Mouse (Mus musculus) urinary bladder, postnatal 14 days (tissue): ENCODE data around the gene Myo1c.
"Not testable (repeated sequence)": the region's sequence is repeated elsewhere in the genome, so short reads cannot be mapped to it uniquely, and the experiment has no call there.

Experiments used
- DNase-seq: peaks from one replicate; pipeline ENCODE4 v3.0.0; 2021; ENCODE audit warnings: low spot score

The Myo1c gene

DNA sequence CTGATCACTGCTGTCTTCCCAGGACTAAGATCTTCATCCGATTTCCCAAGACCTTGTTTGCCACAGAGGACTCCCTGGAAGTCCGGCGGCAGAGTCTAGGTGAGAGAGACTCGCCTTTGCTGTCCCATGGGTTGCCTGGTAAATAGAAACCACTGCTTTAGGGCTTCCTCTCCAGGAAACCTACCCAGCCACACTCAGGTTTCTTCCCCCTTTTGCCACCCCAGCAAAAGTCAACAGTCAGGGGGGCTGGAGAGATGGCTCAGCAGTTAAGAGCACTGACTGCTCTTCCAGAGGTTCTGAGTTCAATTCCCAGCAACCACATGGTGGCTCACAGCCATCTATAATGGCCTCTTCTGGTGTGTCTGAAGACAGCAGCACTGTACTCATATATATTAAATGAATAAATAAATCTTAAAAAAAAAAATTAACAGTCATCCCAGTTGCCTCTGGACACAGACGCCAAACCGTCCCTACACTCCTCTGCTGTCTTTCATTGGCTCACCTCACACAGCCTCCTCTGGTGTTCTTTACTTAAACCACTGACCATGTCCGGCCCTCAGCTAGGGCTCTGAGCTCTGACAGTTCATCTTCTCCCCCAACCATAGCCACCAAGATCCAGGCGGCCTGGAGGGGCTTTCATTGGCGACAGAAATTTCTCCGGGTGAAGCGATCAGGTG is 19.0 kb downstream of the Myo1c start:
- no peak for DNase-seq

DNA sequence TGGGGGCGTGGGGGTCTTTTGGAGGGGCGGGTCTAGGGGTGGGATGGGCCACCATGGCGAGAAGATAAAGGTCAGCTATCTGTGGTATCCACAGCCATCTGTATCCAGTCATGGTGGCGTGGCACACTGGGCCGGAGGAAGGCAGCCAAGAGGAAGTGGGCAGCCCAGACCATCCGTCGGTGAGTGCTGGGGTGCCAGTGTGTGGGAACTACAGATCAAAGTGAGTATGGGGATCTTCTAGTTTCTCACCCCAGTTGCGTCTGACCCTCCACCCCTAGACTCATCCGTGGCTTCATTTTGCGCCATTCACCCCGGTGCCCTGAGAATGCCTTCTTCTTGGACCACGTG is 19.5 kb downstream of the Myo1c start:
- no peak for DNase-seq

DNA sequence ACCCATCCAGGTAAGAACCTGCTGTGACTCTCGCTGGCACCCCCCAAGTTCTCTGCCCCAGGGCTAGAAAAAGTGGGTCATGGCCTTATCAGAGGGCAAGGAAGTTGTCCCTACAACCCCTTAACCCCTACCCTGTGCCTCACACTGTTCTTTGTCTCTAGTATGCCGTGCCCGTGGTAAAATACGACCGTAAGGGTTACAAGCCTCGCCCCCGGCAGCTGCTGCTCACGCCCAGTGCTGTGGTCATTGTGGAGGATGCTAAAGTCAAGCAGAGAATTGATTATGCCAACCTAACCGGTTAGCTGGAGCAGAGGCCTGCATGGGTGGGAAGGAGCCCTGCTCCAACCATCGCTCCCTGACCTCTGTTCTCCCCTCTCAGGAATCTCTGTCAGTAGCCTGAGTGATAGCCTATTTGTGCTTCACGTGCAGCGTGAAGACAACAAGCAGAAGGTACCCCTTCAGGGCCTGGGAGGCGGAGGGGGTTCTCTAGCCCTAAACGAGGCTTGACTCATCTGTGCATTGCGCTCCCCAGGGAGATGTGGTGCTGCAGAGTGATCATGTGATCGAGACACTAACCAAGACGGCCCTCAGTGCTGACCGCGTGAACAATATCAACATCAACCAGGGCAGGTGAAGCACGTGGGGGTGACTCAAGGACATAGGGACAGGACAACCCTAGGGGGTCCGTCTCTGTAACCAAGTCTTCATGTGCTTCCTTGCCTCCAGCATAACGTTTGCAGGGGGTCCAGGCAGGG is 21.3 kb downstream of the Myo1c start:
- no peak for DNase-seq

DNA sequence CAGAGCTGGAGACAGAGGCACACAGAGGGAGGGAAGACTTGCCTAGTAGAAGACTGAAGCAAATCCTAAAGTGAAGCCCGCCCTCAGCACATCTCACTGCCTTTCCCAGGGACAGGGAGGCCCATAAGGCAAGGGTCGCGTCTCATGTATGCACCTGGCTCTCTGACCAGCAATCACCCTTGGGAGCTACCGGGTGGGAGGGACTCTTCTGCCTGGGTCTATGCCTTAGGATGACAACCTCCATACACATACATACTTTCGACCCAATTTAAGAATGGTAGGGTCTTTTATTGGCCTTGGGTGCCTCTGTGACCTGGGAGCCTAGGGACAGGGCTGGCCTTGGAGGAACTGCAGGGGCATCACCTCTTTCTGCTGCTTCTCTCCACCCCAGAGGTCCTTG is 23.1 kb downstream of the Myo1c start:
- DNase-seq, result no peak

GRCm38 (mm10) chr11:75674875-75675274 is 24.6 kb downstream of the Myo1c start:
- DNase-seq, result no peak

GRCm38 (mm10) chr11:75677881-75678746 is 27.8 kb downstream of the Myo1c start:
- no peak for DNase-seq

- peak; percentile 99 for DNase-seq
Measured at GRCm38 (mm10) chr11:75678747-75679438, 28.6 kb downstream of the Myo1c start, which contains the start of gene Crk. Gene Crk (plus strand): TSS chr11:75679259.

DNA sequence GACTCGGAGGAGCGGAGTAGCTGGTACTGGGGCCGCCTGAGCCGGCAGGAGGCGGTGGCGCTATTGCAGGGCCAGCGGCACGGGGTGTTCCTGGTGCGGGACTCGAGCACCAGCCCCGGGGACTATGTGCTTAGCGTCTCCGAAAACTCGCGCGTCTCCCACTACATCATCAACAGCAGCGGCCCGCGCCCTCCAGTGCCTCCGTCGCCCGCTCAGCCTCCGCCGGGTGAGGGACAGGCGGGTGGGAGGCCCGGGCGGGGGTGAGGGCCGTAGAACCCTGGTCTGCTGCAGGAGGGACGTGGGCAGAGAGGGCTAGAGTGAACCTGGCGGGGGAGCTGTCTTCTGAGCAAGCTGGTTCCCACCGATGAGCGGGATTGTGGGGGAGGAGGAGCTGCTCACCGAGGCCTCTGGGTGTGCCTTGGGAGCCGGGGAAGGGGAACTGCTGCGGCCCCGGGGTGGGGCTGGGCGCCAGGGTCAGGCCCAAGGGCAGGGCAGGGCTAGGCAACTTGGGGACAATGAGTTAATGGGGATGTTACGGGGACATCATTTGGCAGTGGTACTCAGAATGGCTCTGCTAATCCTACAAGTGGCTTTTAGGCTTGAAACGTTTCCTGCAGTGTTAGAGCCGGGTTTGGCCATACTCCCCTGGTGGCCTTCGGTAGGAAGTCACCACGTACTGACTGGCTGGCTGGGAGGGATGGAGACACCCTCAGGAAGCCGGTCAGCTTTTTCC is 29.3 kb downstream of the Myo1c start:
- peak; percentile 58 for DNase-seq

- DNase-seq, result no peak
Measured at GRCm38 (mm10) chr11:75684462-75684861, 34.2 kb downstream of the Myo1c start.

DNA sequence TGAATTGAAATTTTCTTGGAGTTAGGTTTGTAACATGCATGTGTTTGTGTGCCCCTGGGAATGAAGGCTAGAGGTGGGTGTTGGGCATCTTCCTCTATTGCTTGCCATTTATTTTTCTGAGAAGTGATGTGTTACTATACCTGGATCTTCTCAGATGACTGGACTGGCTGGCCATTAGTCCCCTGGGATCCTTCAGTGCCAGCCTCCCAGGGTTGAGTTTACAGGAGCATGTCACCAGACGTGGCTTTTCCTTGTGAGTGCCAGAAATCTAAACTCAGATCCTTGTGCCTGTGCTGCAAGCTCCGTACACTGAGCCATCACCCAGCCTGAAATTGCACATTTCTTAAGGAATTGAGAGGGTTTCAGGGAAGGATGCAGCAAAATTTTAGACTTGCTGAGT is 34.7 kb downstream of the Myo1c start:
- DNase-seq, result no peak

GRCm38 (mm10) chr11:75687343-75687993 is 37.2 kb downstream of the Myo1c start:
- no peak for DNase-seq

DNA sequence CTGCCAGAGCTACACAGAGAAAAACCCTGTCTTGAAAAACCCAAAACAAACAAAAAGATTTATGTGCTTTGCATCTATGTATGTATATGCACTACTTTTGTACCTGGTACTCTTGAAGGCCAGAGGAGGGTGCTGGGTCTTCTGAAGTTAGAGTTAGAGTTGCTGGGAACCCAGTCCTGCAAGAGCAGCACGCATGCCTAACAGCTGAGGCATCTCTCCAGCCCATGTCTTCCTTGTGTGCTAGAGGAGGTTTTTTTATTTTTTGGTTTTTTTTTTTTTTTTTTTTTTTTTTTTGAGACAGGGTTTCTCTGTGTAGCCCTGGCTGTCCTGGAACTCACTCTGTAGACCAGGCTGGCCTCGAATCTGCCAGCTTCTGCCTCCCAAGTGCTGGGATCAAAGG is 37.8 kb downstream of the Myo1c start:
- DNase-seq, result no peak

DNA sequence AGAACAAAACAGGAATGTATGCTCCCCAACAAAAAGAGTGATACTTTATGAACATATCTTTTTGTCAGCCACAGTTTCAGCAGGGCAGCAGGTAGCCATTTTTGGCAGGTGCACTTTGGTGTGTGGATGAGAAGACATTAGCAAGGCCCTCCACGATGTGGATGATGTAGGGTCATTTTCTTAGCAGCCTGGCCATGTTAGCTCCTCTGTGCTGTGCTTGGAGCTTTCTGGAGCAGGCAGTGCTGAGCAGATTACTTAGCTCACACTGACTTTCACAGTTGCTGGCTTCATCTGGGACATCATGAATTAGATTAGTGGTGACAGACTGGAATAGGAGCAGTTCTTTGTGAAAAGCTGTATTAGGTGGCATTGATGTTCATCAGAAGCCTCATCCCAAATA is 39.7 kb downstream of the Myo1c start:
- no peak for DNase-seq

GRCm38 (mm10) chr11:75691047-75691446 is 40.7 kb downstream of the Myo1c start:
- DNase-seq, result no peak

- DNase-seq, result no peak
Measured at GRCm38 (mm10) chr11:75693570-75693969, 43.3 kb downstream of the Myo1c start.

DNA sequence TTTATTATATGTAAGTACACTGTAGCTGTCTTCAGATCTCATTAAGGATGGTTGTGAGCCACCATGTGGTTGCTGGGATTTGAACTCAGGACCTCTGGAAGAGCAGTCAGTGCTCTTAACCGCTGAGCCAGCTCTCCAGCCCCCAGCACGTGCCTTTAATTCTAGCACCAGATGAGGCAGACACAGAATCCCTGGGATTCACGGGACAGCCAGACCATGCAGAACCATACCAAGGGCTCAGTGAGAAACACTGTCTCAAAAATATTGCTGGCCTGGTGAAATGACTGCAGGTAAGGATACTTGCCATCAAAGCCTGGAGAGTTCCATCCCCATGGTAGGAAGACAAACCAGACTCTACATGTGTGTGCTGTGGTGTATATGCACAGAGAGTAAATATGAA is 47.2 kb downstream of the Myo1c start:
- not testable (repeated sequence) for DNase-seq

DNA sequence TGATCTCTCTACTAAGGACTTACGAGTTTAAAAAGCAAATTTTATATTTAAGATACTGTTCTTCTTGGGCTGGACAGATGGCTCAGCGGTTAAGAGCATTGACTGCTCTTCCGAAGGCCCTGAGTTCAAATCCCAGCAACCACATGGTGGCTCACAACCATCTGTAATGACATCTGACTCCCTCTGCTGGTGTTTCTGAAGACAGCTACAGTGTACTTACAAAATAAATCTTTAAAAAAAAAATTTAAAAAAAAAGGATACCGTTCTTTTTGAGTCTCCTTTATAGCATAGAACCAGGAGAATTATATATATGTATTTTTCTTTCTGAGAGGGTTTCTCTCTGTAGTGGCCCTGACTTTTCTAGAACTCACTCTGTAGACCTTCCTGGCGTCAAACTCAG is 50.3 kb downstream of the Myo1c start:
- DNase-seq, result no peak

DNA sequence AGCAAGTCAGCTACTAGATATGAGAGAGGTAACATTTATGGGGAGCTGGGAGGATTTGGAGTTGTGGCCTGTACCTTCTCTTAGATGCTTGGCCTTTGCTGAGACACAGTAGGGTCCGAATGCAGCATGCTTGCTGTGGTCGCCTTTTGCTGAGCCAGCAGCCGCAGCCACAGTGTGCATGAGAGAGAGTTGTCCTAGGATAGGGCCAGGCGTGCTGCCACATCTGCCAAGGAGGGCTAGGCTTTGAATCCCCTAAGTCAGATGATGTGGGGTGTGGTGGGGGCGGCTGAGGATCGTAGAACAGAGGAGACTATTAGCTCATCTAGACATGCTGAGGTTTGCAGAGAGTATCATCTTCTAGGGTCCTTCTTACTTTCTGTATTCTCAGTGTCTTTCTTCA is 52.5 kb downstream of the Myo1c start:
- no peak for DNase-seq

DNA sequence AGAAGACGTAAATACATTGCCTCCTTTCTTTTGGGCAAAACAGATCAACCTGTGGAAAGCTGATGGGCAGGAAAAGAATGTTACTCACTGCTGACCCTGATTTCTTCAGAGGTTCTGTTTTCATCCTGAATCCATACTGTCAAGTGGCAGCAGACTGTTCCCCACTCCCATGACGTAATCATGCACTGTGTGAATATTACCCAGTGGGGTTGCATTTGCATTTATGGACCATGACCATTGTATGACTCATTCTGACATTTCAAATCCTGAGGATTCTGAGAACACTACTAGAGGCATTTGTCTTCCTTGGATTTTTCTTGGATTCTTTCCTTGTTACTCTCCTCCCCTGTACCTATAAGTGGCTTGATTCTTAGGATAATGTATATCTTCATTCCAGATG is 53.4 kb downstream of the Myo1c start:
- no peak for DNase-seq

DNA sequence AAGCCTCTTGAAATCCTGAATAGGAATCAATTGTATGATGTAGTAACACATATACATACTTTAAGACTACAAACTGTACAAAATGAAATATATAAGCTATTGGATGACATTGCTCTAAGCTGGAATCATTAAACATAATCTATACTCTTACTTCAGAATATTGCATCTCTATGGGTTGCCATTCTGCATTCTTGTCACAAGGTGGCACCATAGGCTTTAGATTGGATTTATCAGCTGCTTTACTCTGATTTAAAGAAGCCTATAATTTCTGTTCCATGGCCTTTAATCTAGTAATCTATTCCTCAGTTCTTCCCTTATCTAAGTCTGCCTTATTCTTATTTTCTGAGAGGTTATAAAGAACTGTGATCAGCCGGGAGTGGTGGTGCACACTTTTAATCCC is 63.6 kb downstream of the Myo1c start:
- DNase-seq, result no peak

- DNase-seq, result no peak
Measured at GRCm38 (mm10) chr11:75715556-75715955, 65.3 kb downstream of the Myo1c start.
